Mouse (Mus musculus): Measurements from ENCODE around the gene Atp10a.

The Atp10a gene

DNA sequence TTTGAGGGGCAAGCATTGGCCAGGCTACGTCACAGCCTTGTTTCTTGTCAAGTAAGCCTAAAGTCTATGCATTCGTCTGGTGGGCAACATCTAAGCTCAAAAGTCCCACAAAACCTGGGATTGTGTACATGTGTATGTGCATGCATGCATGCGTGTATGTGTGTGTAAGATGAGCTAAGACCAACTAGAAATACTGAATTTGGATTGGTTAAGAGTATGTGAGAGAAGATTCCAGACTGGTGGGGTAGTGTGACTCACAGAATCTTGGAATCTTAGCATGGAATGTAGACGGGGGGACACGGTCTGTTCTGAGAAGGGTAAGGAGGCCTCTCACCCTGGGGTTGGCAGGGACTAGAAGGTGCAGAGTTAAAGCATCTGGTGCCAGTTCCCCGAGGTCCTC is at the start of gene Atp10a:
Gene Atp10a, plus strand, starts transcription at position 301 of the 400 bp plus-strand sequence.
- no peak for DNase-seq

DNA sequence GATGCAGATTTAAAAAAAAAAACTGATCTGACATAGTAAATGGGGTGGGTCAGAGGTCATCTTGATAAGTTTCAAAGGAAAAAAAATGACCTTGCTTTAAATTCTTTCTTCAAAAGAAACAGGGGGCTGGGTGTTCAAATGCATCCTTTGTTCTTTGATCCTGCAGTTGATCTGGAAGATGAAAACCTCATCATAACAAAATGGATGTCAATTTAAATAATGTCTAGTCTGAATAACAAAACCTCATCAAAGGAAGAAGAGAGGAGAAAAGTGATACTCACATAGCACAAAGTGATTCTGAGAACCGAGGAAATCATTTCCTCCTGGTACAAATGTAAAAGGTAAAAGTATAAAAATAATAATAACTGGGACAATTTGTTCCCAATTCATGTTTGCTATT is 37.9 kb upstream of the Atp10a start:
- no peak for DNase-seq

DNA sequence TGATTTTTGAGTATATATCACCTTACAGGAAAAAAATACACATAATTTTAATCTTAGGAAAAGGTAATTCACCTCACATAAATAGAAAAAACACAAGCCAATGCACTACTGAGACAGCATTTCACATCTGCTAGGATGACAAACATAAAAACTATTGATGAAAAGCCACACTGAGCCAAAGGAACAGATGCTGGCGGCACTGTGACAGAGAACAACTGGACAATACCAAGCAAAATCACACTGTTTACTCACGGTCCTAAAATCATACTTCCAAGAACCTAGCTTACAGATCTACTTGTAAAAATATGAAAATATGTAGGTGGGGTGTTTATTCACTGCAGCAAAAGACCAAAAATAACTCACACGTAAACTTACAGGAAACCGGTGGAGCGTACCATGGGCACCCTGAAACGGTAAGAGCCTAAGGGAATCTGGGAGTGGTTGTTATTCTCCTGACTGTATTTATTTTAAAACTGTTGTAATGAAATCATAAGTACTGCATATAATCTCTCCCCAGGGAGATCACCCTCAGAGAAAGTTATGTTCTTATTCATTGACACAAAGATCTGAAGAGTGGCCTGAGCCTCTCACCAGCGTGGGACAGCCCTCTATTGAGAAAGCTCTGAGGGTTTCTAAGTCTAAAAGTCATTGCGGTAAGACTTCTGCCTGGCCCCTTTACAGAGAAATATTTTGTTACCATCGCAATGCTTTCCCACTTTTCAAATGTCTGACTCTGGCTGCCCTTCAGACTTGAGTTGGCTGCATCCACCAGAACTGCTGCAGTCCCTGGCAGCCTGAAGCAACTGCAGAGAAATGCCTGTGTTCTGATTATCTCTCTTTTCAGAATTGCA is 29.4 kb upstream of the Atp10a start:
- DNase-seq, result peak; percentile 5

DNA sequence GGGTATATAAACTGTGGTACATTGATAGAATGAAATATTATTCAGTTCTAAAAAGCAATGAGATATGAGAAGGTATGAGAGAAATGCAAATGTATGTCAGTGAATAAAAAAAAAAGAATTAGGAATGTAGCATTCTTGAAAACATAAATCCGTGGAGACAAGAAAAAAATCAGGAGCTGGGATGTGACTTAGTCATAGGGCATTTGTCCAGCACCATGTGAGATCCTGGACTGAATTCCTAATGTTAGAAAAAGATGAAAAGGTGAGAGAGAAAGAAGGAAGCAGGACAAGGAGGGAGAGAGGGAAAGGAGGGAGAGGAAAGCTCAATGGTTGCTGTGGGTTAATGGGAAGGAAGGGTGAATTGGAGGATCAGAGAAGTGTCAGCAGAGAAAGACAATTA is 28.6 kb upstream of the Atp10a start:
- no peak for DNase-seq

DNA sequence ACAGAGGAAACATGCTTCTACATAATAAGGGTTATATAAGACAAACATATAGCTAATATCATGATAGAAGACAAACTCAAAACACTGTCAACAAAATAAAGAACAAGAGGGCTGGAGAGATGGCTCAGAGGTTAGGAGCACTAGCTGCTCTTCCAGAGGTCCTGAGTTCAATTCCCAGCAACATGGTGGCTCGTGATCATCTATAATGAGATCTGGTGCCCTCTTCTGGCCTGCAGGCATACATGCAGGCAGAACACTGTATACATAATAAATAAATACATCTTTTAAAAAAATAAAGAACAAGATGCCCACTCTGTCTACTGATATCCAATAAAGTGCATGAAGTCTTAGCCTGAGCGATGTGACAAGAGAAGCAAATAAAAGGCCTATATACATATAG is 26.7 kb upstream of the Atp10a start:
- no peak for DNase-seq

DNA sequence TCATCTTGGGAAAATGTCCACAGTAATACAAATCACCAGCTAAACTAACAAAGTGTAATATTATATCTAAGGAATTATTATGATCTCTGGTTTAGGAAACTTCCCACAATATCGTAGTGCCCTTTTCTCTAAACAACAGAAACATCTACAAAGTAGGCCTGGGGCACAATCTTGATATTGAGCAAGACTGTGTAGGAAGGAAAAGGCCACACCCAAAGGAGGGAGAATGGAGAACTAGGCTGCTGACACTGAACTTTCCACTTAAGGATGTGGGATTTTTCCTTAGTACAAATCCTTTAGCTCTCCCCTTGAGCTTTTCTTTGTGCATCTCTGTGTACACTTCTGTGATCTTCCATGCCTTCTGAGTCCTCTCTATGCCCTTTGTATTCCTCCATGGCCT is 22.3 kb upstream of the Atp10a start:
- DNase-seq, result no peak

DNA sequence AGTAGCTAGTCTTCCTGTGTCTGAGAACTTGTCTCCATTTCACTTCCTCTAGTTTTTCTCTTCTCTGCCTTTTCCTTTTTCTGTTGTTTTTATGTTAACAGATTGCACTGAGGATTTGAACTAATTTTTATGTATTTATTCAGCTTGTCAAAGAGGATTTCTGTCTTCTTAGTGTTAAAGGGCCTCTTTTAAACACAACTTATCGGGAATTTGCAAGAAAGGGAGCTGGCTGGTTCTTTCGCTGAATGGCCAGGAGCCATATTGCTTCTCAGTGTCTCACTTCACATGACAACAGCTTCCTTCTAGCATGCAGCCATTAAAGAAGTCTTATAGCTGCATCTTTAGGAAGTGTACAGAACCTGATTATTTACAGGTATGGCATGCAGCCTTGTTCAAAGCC is 16.3 kb upstream of the Atp10a start:
- DNase-seq, result no peak

DNA sequence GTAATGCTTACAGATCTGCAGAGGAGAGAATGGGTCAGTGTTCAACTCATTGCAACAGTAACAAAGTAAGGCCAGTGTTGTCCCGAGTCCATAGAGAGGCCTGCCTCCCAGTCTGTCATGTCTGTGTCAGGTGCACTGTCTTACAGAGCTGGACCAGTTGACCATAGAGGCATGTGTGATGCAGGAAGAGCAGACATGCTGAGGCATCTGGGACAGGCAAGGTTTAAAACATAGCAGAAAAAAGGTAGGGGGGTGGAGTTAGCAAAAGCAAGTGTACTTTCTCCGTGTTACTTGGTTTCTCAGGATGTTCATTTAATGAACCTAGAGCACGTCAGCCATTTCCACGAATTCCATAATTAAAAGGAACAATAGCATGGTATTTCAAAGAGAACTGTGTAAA is 15.5 kb upstream of the Atp10a start:
- no peak for DNase-seq

DNA sequence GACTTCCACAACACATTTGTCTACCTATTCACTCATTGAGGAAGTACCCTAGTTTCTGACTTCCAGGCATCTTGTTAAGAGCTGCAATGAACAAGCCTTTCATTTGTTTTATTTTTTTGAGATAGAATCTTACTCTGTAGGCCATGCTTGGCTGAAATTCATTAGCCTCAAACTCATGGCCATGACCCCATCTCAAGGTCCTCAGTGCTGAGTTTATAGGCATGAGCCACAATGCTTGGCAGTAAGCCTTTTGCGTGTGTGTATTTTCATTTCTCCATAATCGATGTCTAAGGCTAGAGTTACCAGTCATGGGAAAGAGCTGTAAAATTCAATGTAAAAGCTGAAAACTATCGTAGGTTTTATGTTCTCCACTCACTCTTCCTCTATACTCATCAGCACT is 14.1 kb upstream of the Atp10a start:
- no peak for DNase-seq

DNA sequence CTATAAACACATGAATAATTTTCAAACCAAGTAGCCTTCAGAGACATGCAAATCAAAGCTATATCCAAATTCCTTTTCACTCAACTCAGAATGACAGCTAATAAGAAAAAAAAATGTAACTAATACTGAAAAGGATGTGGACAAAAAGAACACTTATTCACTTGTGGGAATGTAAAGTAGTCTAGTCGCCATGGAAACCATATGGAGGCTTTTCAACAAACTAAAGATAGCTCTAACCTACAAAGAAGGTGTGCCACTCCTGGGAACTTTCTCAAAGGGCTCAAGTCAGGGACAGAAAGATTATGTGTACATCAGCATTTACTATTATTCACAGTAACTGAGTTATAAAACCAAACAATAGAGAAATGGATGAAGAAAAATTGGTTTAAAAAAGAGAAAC is 8.6 kb upstream of the Atp10a start:
- no peak for DNase-seq

DNA sequence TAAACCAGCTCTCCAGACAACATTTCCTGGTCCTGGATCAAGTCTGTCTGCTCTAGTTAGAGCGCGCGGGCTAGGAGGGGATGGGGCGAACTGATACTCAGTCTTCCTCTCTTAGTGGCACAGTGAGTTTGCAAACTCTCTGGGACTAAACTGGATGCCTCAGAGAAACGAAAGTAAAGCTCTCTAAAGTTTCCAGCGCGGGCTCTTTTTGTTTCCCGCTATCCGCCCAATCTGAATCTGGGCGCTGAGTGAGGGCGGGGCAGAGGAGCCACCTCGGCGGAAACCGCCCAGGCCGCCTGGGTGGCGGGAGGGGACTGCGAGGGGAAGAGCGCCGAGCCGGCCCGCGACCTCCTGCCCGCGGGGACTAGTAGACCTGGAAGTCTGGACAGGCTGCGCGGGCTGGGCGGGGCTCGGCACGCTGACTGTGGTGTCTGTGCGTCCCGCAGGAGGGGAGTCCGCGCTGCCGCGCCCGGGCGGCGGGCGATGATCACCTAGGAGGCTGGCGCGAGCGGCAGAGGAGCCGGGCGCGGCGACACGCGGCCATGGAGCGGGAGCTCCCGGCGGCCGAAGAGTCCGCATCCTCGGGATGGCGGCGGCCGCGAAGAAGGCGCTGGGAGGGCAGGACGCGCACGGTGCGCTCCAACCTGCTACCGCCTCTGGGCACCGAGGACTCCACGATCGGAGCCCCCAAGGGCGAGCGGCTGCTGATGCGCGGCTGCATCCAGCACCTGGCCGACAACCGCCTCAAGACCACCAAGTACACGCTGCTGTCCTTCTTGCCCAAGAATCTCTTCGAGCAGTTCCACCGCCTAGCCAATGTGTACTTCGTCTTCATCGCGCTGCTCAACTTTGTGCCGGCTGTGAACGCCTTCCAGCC is 2.2 kb downstream of the Atp10a start:
- no peak for DNase-seq

DNA sequence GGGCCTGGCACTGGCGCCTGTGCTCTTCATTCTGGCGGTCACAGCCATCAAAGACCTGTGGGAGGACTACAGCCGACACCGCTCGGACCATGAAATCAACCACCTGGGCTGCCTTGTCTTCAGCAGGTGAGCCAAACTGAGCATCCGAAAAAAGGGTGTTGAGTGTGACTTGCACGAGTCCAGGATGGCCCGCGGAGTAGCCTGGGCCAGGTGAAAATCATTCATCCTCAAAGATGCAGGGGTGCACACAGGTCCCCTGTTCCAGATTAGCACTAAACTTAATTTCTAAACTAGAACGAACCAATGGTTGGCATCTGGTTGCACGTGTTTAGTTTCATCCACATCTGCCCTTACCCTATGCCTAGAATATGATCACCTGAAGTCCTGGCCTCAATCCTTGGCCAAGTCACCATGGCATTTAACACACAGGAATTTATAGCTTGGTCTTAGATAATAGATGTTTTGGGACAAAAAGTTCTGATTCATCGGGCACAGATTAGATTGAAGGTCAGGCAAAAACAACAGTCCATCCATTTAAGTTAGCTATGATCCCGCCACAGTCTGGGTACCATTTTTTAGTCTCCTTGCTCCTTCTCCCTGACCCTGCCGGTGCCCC is 2.9 kb downstream of the Atp10a start:
- DNase-seq, result no peak

DNA sequence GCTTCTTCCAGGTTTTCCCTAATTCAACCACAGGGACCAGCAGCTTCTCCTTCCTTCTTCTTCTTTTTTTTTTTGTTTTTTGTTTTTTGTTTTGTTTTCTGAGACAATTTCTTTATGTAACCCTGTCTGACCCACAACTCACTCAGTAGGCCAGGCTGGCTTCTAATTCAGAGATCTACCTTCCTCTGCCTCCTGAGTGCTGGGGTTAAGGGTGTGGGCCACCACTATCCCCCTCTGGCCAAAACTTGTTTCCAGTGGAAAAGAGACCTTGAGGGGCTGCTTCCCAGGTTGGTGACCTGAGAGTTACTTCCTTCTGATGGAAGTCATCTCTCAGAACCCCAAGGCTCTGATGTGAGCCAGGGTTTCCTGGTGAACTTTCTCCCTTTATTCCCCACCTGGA is 4.1 kb downstream of the Atp10a start:
- DNase-seq, result no peak

DNA sequence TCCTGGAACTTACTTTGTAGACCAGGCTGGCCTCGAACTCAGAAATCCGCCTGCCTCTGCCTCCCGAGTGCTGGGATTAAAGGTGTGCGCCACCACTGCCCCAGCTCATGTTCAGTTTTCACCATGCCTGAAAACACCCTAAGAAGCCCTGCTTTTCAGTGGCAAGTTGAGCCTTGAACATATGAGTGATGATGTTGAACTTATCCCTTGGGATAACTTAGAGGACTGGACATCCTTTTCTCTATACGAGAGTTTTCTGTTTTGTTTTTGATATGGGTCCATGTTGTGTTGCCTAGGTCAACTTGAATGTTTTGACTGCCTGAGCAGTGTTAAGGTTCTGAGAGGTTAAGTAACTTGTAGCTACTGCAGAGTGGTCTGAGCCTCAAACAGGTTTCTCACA is 4.7 kb downstream of the Atp10a start:
- no peak for DNase-seq

DNA sequence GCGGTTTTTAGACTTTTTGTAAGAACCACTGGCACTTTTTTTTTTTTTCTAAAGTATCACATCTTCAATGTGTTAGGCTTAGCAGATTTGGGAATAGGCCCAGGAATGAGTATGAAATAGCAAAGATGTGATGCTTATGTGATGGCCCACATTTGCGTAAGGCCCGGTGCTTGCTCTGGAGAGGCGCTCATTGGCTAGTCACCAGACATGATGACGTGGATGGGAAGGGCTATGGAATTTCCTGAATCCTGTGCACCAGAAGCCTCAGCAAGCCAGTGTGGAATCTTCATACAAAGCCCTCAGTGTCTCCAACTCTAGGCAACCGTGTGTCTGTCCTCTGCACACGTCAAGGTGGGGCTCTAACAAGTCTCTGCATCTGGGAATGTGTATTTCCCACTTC is 5.1 kb downstream of the Atp10a start:
- no peak for DNase-seq

DNA sequence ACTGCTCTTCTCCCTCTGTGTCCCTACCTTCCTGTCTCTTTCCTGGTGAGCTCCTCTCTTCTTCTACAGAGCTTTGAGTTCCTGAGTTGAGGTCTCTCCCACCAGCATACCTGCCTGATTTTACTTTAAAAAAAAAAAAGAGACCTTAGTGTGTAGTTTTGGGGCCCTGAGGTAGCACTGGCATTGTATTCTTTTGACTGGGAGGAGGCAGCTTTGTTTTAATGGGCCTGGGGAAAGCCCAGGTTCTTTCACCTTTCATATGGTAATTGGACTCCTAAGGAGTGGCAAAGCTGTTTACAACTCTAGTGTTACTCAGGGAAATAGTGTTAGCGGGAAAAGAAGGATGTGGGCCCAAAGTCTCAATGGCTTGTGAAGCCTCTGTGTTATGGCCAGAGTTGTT is 12.7 kb downstream of the Atp10a start:
- no peak for DNase-seq

DNA sequence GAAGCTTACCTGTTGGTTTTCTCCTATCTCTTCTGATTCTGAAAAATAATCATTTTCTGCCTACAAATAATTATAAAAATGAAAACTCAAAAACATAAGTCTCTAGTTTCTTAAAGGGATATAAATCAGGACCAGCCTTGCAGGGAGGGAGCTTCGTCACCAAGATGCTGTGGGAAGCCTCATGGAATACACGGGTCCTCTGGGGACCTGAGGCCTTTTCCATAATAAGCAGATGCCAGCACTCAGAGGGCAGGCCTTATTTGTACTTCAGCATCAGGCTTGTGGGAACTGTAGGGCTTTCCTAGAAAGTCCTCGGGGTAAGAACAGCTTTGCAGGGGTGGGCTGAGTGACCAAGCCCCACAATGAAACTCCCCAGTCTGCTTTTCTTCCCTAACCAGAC is 20.1 kb downstream of the Atp10a start:
- DNase-seq, result no peak

DNA sequence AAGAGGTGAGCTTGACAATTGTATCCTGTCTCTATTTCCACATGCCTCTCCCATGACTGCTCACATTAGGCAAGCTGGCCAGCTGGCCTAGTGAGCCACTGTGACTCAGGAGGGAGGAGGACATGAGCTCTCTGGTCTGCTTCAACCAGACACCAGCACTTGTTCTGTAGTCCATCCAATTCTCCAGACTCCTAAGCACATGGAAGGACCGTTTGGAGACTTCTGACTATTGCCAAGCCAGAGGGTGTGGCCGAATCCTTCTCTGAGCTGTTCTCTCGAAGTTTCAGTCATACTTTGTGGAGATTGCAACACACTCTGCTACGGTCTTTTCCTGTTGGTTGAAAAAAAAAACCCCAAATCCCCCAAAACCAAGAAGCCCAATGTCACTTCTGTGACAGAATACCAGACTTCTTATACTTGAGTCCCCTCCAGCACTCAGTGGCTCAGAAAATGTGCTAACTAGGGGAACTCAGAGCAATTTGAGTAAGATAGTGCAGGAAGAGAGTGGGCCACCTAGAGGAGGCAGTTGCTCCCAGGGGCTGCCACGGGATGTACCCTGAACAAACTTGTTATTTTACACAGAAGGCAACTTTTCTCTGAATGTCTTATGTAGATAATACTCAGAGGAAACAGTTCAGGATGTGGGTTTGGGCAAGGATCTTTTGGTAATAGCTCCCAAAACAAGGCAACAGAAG is 21.3 kb downstream of the Atp10a start:
- no peak for DNase-seq

DNA sequence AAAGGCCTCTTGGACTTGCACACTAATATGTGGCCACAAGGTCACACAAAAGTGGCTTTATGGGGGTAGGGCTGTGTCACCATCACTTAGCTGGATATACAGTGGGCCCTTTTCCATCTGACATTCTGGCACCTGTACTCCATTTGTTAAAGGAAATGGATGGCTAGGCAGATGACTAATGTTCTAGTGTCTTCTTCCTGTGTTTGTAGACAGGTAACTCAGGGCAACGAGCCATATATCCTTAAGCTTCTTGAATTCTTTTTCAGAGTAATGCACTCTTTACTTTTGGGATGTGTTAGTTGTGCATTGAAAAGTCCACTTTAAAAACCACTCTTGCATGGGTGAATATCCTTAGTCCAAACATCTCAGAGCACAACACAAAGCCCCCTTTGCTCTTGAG is 30.0 kb downstream of the Atp10a start:
- DNase-seq, result no peak

DNA sequence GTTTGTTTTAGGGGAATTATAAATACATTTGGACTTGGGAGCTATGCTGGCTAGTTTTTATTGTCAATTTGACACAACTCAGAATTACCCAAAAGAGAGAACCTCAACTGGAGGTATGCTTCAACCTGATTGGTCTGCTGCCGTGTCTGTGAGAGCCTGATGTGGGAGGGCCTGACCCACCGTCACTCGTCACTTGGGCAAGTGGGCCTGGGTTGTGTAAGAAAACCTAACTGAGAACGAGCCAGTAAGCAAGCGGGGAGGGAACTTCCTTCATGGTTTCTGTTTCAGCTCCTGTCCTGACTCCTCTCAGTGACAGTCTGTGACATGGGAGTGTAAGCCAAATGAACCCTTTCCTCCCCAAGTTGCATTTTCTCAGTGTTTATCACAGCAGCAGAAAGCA is 30.6 kb downstream of the Atp10a start:
- no peak for DNase-seq

DNA sequence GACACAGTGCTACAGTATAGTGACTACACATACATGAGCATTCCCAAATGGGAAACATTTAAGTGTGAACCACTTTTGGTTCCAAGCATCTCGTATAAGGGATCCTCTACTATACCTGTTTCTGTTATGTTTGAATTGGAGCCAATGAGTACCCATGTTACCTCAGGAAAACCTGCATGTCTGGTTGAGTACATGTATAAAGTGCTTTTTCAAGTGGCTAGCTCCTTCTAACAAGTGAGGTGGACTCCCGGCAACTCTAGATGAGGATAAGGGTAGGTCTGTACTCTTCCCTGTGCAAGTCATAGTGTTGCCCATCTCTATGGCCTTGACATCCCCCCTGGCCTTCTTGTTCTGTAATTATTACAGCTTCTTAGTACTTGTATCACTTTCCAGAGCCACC is 31.0 kb downstream of the Atp10a start:
- DNase-seq, result no peak

DNA sequence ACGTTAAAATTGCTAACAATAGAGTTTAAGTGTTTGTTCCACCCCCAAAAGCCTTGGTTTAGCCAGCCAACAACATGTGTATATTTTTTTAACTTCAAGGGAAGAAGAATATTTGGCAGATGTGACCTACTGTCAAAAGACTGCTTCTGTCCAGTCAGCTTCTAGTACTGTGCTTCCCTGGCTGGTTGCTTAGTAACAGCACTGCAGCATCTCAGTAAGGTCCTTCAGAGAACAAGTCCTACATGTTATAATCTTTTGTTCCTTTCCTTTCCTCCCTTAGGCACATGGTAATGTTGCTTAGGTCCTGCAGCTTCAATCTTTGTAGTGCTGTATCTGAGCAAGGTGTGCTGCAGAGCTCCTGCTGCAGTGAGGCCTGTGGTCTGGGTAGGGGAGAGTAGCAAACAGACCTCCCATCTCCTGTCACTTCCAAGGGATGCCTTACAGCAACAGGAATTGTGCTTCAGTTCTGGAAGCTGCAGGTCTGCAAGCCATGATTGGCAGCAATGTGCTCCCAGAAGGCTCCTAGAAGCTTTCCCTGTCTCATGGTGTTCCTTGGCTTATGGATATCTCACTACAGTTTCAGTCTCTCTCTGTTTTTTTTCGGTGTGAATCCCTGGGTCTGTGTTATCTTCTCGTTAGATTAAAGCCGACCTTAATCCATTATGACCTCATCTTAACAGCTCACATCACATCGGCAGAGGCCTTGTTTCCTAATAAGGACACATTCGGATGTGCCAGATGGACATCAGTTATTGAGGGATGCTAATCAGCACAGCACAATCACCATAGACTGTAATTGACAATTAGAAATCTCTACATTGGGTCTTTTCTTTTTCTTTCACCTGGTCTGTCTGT is 34.3 kb downstream of the Atp10a start:
- DNase-seq, result no peak

All from cerebellum, adult 11-12 months (tissue).